Mouse (Mus musculus) ovary, adult 18-20 months (tissue): Measurements from ENCODE around the gene Coro2b.

ENCODE experiments used
- DNase-seq: peaks from one replicate; pipeline ENCODE4 v3.0.0; 2022; ENCODE audit warnings: low spot score, mixed read lengths

Coro2b gene

DNA sequence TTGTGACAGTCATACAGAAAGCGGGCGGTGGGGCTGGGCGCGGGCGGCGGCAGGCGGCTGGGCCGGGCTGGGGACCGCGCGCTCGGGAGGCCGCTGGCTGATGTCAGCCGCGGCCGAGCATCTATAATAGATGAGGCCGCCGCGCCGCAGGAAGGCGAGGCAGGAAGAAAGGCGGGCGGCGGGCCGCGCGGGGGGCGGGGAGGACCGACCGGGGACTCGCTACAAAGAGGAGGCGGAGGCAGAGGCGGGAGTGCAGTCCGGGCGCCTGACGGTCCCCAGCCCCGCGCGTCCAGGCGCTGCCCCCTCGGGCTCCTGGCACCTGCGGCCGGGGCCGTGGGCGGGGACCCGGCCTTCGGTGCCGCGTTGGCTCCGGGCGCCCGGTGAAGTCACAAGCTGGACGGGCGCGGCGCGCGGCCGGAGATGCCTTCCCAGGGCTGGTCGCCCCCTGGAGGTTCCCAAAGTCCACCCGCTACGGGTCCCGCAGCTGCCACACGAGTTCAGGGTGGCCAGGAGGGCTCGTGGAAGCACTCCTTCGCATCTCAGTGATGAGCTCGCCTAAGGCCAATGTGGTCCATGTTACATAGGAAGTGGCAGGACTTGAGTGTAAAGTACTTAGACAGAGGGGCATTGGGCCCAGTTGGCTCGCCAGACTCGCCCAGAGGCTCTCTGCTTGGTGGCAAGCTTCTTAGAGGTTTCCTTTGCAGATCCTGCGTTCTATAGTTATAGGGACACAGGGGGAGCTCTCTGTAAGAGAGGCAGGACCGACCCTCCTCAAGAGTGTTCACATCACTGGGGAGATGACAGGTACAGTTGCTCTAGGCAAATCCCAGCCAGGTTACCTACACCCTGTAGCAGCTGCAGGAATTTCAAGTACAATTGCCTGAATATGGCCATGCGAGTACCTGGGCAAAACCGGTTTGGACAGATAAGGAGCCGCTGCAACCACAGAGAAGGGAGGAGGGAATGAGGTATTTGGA, at the start of gene Coro2b:
TSS of gene Coro2b (minus strand) at position 390 of the 977 bp plus-strand sequence.
- DNase-seq: peak; percentile 30

DNA sequence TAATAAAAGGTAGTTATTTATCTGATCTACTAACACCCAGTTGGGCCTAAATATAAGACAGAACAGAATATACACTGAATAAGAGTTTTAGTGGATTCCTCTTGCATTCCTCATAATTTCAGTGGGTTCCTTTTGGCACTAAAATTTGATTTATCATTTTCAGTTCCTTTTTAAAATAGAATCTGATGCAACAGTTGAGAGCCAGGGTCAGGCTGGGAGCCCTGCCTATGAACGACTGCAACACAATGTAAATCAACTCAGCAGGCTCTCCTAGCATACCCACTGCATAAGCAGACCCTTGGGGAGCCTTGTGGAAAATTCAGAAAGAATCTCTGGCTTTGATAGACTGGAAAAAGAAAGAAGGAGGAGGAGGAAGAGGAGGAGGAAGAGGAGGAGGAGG, 40.7 kb upstream of the Coro2b start:
- no peak for DNase-seq

DNA sequence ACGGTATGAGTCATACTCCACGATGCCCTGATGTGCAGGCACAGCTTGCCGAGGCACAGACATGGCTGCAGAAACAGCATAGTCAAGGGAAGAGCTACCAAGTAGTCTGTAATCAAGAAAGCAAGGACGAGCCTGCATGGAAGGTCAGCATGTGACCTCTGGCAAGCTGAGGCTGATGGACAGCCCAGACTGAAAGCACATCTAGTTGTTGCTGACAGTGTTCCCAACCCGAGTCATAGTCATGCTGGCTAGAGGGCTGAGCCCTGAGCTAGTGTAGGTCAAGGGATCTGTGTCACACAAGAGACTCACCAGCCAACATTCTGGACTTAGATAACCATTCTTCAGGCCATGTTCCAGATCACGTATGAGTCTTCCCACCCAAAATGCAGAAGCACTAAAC, 32.3 kb upstream of the Coro2b start:
- peak; percentile 73 for DNase-seq

DNA sequence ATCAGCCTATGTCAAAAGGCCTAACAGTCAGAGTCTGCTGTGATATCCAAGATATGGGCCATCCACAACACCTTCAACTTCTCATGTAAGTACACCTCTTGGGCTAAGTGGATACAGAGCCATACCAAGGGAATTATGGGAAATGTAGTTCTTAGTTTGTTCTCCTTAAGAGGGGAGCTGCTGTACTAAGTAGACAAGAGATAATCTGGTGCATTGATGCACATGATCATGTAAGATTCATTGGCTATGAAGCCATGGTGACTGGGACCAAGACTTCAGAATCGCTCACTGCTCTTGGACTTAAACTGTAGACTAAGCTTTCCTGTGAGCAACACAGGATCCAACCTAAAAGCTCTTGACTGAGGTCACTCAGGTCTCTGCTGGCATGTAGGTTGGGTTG, 31.0 kb upstream of the Coro2b start:
- no peak for DNase-seq

DNA sequence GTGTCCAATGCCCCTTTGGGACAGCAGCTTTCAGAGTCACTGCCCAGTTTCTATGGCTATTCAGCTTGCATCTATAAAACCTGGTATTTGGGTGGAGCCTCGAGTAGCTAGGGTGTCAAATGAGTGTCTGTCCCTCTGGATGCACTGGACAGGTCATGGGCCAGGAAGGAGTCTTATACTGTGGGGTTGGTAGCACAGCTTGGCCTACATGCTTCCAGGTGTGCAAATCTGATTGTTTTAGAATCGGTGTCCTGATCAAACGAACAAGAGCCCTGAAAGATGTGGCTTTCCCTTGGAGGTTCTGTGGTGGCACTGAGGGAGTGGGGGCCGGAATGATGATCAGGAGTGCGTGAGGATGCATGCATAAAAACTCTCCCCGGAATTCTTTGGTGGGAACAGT, 25.4 kb upstream of the Coro2b start:
- no peak for DNase-seq

DNA sequence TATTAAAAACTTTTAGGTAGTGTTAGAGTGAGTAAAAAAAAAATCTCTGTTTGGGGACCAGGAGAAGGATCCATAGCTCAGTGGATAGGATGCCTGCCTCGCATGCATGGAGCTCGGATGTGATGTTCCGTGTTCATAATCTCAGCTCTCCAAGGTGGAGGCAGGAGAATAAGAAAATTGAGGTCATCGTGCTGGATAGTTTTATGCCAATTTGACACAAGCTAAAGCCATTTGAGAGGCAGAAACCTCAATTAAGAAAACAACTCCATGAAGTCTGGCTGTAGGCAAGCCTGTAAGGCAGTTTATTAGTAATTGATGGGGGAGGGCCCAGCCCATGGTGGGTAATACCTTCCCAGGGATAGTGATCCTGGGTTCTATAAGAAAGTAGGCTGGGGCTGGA, 23.6 kb upstream of the Coro2b start:
- DNase-seq: no peak

DNA sequence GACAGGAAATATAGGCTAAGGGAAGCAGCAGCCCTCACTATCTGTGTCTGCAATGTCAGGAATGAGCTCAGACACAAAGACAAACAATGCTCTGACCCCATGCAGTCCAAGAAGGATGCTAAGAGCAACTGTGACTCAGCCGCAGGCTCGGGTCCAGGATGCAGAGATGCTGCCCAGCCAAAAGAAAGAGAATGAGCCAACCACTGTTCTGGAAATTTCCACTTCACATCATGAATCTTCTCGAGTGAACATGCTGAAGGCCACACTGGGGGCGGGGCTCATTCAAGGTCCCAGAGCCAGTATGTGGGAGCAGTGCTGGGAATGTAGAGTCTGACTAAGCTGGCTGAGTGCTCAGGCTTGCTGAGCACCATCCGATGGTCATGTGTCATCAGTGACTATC, 23.2 kb upstream of the Coro2b start:
- DNase-seq: peak; percentile 88

DNA sequence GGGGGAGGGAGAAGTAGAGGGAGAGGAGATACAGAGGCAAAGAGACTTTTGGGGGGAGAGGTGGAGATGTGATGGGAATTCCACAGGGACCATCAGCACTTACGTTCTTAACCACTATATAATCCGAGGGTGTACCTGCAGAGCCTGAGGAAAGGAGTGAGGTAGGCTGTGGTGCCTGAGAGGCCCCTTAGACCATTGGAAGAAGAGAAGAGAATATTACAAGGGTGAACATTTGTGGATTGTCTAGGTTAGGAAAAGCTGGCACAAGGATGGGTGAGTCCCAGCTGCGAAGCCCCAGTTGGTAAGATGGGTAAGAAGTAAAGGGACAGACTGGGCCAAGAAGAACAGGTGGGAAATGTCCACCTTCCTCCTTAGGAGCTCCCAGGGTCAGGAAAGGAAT, 22.6 kb upstream of the Coro2b start:
- no peak for DNase-seq

DNA sequence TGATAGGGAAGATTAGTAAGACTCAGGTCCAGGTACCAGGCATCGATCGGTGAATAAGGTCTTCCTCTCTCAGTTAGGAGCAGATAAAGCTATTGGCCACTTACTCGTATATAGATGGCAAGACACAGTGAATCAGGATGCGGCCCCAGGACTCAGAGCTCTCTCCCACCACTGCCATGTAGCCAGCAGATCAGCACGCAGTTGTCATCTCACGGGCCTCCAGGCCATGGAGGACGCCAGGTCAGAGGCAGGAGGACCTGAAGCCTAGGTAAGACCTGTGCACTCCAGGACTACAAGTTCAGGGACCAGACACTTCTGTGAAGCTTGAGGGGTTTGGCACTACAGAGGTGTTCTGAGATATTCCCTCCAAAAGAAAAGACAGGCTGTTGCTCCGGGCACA, 21.2 kb upstream of the Coro2b start:
- DNase-seq: no peak

DNA sequence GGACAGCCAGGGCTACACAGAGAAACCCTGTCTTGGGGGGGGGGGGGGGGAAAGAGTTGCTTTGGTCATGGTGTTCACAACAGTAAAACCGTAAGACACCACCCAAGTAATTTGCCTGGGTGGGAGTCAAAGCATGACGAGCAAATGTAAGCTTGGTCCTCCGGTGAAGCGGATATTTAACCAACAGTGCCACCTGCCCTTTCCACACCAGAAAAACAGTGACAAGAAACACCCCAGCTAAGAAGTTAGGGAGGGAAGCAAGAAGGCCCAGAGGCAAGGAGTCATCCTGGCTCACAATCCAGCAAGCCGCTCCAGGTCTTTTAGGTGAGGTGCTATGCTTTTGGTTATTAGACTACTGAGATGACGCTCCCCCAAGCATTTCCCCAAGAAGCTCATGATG, 19.9 kb upstream of the Coro2b start:
- DNase-seq: no peak

DNA sequence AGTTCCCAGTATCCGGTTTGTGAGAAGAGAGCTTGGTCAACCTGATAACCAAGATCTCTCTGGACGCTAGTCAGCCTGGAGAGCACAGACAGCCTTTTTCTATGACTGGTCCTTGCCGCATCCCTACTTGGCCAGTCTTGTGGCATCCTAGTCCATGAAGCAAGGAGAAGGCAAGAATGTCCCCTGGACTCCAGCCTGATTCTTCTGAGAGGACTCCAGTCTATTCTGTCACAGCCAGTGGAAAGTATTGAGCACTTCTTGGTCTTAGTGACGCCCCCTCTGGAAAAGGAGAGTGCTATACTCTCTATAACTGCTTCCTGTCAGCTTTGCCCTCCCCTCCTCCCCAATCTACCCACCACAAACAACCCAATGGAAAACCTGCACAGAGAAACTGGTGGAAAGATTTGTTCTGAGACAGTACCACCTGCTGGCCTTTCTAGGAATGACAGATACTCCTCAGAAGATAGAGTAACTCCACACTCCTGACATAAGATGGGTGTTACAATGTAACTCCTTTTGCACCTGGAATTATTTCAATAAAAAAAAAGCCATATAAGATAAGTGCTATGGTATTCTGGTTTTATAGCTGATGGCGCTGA, 18.5 kb upstream of the Coro2b start:
- no peak for DNase-seq

DNA sequence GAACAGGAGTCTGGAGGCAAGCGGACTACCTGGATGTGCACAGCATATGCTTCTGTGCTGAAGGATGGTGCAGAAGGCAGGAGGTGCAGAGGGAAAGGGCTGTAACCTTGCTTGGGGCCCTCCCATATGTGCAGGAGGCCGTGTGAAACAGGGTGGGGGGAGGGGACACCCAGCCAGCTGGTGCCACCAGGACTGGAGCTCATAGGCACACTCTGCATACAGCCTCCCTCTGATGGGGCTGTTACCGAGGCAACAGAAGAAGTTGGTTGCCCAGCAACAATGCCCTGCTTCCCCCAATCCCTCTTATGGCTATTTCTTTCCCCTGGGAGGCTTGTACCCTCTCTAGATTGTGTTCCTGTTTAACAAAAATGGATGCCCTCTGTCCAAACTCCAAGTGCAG, 17.8 kb upstream of the Coro2b start:
- no peak for DNase-seq

DNA sequence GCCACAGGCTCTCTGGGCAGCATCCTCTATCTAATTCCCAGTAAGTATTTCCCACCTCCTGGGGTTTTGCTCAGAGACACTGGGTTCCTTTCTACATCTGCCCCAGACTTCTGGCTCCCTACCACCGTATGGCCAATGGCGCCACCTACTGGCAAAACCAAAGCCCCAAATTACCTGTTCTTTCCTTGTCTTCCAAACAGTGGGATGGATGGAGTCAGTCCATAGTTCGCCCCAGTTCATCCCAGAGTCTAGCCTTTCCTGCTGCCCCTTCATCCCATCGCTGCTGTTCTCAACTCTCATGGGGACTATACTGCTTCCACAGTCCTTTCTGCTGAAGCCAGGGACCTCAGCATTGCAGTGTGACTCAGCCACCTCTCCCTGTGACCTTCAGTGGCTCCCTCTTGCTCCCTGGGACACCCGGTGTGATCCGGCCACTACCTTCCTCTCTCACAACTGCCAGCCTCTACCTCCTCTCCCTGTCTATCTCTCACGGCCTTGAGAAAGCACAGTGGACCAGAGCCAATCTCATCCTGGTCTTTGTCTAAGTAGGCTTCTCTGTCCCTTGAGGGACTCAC, 16.6 kb upstream of the Coro2b start:
- no peak for DNase-seq

DNA sequence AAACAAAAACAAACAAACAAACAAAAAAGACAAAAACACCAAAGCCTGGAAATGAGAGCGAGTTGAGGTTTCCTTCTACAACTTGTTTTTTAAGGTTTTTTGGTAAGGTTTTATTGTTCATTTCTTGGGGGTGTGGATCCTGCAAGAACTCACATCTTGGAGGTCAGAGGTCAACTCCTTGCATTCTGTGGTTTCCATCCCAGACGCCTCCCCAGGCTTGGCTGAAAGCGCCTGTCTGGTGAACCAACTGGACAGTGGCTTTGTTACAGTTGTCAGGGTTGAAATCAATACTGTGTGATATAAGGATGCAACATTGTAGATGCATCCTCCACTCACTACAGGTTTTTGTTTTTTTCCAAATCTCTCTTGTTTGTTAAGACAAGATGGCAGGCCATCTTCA, 14.7 kb upstream of the Coro2b start:
- no peak for DNase-seq

DNA sequence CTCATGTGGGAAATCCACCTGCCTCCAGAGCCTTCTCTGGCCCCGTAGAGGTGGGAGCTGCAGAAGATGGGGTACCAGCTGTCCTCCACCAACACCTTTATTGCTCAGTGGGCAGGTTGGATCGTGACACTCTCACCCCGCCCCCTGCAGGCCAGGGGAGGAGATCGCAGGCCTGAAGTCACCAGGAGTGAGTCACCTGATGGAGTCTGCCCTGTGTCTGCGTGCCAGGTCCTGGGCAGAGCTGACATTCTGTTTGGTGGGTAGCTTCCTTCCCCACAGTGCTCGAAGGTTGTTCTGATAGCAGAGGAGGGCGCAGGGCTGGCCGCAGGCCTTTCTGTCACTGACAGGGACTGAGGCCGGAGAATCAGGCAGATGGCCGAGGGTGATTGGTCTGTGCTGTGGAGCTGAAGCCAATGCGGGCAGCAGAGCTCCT, 13.8 kb upstream of the Coro2b start:
- no peak for DNase-seq

DNA sequence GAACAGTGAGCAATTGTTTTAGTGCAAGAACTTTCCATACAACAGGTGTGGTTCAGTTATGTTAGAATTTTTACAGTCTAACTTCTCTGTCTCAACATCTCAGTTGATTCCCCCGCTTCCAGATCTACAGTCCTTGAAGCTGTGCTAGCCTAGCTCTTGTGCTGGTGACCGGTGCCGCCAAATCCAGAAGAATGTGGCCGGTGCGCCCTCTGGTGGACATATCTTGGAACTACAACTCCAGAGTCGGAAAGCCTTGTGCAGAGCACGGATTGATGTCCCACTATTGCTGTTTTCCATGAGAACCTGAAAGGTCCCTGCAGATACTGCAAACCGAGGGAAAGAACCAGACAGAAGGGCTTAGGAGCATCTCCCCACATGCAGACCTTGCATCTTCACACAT, 13.0 kb upstream of the Coro2b start:
- DNase-seq: peak; percentile 66

DNA sequence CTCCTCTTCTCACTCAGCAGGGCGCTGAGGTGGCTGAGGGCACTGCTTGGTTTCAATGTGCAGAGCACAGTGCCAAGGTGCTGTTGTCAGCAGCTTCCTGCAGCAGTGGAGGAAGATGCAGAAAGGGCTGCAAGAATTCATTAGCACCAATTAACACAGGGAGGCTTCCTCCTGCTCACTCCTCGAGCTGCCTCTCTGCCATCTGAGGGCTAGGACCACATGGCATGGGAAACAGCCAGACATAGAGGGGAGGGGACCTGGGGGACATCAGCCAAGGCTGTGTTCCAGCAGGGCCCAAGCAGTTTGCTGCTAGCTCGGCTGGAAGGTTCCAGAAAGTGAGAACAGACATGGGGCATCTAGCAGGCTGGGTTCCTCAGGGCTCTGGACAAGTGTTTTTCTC, 10.6 kb upstream of the Coro2b start:
- DNase-seq: no peak

DNA sequence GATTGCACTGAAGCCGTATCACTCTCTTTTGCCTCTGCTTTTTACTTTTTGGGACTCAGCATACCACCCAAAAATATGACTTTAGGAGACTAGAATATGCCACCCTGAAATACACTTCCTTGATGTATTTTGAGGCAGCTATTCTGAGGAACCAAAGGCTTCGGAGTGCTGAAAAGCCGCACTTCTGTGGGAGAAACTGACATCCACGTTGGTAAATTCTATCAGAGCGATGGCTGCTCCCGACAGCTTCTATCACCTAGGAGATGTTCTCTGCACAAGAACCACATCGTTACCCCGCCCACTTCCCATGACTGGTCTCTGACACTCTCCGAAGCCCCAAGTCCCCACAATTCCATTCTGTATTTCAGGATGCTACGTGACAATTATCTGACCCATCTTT, 8.0 kb upstream of the Coro2b start:
- no peak for DNase-seq

DNA sequence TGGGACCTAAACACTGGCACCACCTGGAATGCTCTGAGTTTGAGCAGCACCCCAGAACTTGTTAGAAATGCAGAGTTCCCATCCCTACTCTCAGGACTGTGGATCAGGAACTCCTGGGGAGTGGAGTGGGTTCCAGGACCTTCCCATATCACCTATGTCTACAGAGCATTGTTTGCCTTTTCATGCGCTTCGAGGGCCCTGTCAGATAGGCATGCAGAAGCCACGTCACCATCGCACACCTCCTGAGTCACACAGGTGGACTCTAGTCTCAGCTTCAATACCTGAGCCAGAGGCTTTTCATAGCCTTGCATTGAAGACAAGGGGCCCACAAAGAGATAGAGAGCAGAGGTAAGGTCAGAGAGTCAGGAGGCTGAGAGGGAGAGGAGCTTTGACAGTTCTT, 7.0 kb upstream of the Coro2b start:
- DNase-seq: no peak

DNA sequence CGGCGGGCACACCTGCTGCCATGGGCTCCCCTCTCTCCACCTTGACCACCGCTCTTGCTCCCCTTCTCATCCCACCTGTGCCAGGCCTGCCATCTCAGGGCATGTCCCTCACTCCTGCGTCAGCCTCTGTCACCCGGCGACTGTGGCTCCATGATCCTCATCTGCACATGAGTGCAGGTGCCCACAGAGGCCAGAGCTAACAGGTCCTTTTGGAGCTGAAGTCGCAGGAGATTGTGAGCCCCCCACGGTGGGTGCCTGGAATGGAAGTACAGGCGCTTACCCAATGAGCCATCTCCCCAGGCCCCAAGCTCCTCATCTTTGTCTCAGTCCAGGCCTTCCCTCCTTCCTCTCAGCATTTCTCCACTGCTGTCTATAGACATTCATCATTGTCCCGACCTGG, 4.8 kb upstream of the Coro2b start:
- no peak for DNase-seq

DNA sequence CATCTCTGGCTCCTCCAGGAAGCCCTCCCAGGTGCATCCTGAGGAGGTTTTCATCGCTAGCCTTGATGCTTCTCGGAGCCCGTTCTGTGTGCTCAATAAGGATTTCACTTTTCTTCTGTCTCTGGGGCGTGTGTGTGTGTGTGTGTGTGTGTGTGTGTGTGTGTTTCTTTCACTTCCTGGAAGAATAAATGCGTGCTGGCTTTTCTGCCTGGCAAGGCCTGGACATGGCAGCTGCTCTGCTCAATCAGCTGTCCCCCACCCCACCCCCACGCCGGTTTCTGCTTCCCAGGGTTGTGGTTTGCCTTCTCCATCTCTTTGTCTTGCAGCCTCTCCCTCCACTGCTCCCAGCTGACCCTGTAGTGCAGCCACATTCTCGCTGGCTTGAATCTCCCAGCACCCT, 4.3 kb upstream of the Coro2b start:
- no peak for DNase-seq

DNA sequence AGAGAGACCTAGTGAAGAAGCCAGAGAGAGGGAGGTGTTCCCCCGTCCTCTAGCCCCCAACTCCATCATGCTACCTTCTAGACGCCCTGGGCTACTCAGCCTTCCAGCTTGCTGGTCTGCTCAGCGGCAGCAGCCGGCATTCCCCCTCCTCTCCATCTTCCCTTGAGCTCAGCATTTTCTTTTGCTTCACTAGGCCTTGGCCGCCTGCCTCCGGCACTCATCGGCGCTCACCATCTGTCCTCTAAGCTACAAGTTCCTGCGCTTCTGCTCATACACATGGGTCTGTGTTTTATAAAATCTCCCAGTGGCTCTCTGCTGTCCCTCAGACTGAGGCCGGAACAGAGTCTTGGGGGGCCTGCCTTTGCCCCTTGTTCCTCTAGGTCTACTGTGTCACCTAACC, 3.9 kb upstream of the Coro2b start:
- DNase-seq: no peak

DNA sequence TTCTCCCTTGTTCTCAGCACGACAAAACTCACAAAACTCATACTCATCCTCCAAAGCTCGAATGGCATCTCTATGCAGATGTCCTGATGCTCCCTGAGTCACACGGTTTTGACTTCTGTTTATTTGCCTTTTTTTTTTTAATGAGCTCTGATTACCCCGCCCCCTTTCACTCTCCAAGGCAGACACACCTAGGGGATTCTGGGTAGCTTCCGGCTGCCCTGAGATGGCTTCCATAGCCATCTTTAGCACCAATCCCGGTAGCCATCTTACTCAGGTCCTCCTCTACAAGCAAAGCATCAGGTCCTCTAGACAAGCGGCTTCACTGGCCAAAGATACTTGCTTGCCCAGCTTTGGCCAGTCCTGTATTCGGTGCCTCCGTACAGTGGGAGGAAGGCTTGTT, 3.3 kb upstream of the Coro2b start:
- no peak for DNase-seq
